9 mouse cellular contexts compared by ENCODE assay signal in the genomic region with DNA sequence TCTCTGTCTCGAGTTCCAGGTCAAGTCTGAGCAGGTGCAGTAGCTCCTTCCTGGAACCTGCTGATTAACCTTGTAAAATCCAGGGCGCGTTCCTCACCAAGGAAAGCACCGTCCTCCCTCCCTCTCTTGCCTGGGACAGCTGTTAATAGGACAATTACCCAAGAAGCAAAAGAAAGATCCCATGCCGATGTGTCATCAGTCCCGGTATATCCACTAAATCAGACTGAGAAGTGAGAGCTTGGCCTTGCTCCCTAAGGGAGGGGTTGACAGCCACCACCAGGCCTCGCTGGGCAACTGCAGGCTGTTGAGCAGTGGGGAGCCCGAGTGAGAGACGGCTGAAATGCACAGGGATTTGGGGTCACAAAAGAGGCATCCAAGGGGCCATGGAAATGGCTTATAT. TPM values are rescaled to one million over a fixed set of nuclear protein-coding genes. Genes with fewer than 3 reads are reported as not detected.
A peak's percentile ranks its signal among the peaks of the same experiment; 100 is the strongest.
DNase-seq lines count a peak whose midpoint lies in the region; ATAC-seq and TF ChIP-seq lines count a peak whose summit lies in the region.
"Had no signal": no experiment of that assay in that cellular context is flagged by ENCODE, and none has a peak within 500 bp of the region (broad histone marks: within the 10 kb centered on the region; RNA-seq: fewer than 3 reads in every experiment).

No protein-coding gene starts in this region.

- intact Hi-C loops in left cerebral cortex, adult 2 months (cut with DNase I), result no loop called here

- 30% methylated on average over 9 of the region's 9 CpGs for WGBS in embryonic facial prominence, embryonic 15.5 days
- 37% methylated on average over 9 of the region's 9 CpGs for WGBS in embryonic facial prominence, embryonic 10.5 days

- 0 out of 2 replicates have a peak overlapping the region, but pooled peaks have one; percentile 45 for H3K27ac ChIP-seq in embryonic facial prominence, embryonic 15.5 days (replicated peaks)
- H3K27ac ChIP-seq in embryonic facial prominence, embryonic 10.5 days (replicated peaks), result no peak overlapping the region
- no peak overlapping the region for H3K27ac ChIP-seq in left cerebral cortex, adult 2 months

- ATAC-seq in embryonic facial prominence, embryonic 15.5 days (ENCODE audit: insufficient number of reproducible peaks, low FRiP score, low TSS enrichment, low read depth), result no peak
- 0 out of 2 replicates have a peak, but pooled peaks have one; percentile 71 for ATAC-seq in megakaryocyte-erythroid progenitor cell, adult 5-6 weeks (replicated peaks; ENCODE audit: low FRiP score, low TSS enrichment, poor library complexity, severe bottlenecking)

- H3K4me1 ChIP-seq in embryonic facial prominence, embryonic 15.5 days, result peaks cover 5% of the 10 kb centered on the region; the same call in 1 of the 2 replicates
- H3K4me1 ChIP-seq in embryonic facial prominence, embryonic 10.5 days, result peaks cover 16% of the 10 kb centered on the region

- TF ChIP-seq CTCF in left cerebral cortex, adult 2 months (IDR thresholded peaks at IDR 0.05), result peak; percentile 21

- no peaks in the 10 kb centered on the region for H3K9me3 ChIP-seq in embryonic facial prominence, embryonic 15.5 days (replicated peaks)
- H3K9me3 ChIP-seq in embryonic facial prominence, embryonic 10.5 days, result no peaks in the 10 kb centered on the region

- H3K4me2 ChIP-seq in embryonic facial prominence, embryonic 15.5 days (replicated peaks), result no peak overlapping the region

- no peak for DNase-seq in embryonic facial prominence, embryonic 10.5 days (ENCODE audit: low spot score)
- DNase-seq in left cerebral cortex, adult 2 months (ENCODE audit: extremely low spot score in 1 of 2, low spot score in 2 of 2), result no peak
- DNase-seq in left cerebral cortex, adult 8-10 months (ENCODE audit: low spot score in 2 of 2), result no peak
- DNase-seq in NIH3T3 (ENCODE audit: low read depth), result peak; percentile 74
- DNase-seq in thymus, postnatal 36 days, result no peak
- no peak for DNase-seq in left cerebral cortex, adult 18-20 months (ENCODE audit: low spot score in 2 of 2)
- DNase-seq: lung, postnatal 36 days had no signal

- no peaks in the 10 kb centered on the region for H3K27me3 ChIP-seq in embryonic facial prominence, embryonic 15.5 days
- no peaks in the 10 kb centered on the region for H3K27me3 ChIP-seq in embryonic facial prominence, embryonic 10.5 days (replicated peaks; ENCODE audit: low read depth, poor library complexity, severe bottlenecking)

- no peak overlapping the region for H3K9ac ChIP-seq in embryonic facial prominence, embryonic 15.5 days

- no peak overlapping the region for H3K4me3 ChIP-seq in embryonic facial prominence, embryonic 15.5 days (replicated peaks)
- no peak overlapping the region for H3K4me3 ChIP-seq in embryonic facial prominence, embryonic 10.5 days
- H3K4me3 ChIP-seq in left cerebral cortex, adult 2 months, result no peak overlapping the region

- no peaks in the 10 kb centered on the region for H3K36me3 ChIP-seq in embryonic facial prominence, embryonic 15.5 days
- no peaks in the 10 kb centered on the region for H3K36me3 ChIP-seq in embryonic facial prominence, embryonic 10.5 days (replicated peaks)

RNA-seq across cellular contexts. Expression of a gene that starts 7.5 kb away (rescaled TPM):
- 71.7 and 76.0 TPM in 2 replicates for polyA plus RNA-seq in embryonic facial prominence, embryonic 15.5 days (2015; fragmentation: Nextera tagmentation; extraction: Ambion mirVana)
- 65.4 and 69.9 TPM in 2 replicates for polyA plus RNA-seq in embryonic facial prominence, embryonic 10.5 days (2016; fragmentation: Nextera tagmentation; extraction: Ambion mirVana)
- total RNA-seq in left cerebral cortex, adult 2 months (2021), result 100 to 1,000 TPM; 281 to 290 TPM
- total RNA-seq in left cerebral cortex, adult 8-10 months (2022), result 100 to 1,000 TPM; 301 to 348 (median 321) TPM
- total RNA-seq in megakaryocyte-erythroid progenitor cell, adult 5-6 weeks (2014; fragmentation: Nextera tagmentation), result 22.2 and 53.3 TPM in 2 replicates
- total RNA-seq in megakaryocyte-erythroid progenitor cell, adult 5-6 weeks (2017), result 27.3 and 47.5 TPM in 2 replicates
- 100 to 1,000 TPM; 292 to 305 TPM for total RNA-seq in left cerebral cortex, adult 18-20 months (2021)

RNA-seq across cellular contexts. Expression of a gene that starts 12.4 kb away (rescaled TPM):
- 191 and 194 TPM in 2 replicates for polyA plus RNA-seq in embryonic facial prominence, embryonic 15.5 days (2015; fragmentation: Nextera tagmentation; extraction: Ambion mirVana)
- polyA plus RNA-seq in embryonic facial prominence, embryonic 10.5 days (2016; fragmentation: Nextera tagmentation; extraction: Ambion mirVana), result 36.2 and 37.4 TPM in 2 replicates
- 1 to 10 TPM; 4.8 to 5.0 TPM for total RNA-seq in left cerebral cortex, adult 2 months (2021)
- 10 to 100 TPM in 1 of 4 experiments, 1 to 10 TPM in 3; 6.4 to 10.7 (median 6.8) TPM for total RNA-seq in left cerebral cortex, adult 8-10 months (2022)
- not detected in 2 replicates for total RNA-seq in megakaryocyte-erythroid progenitor cell, adult 5-6 weeks (2014; fragmentation: Nextera tagmentation)
- 1.0 and 3.2 TPM in 2 replicates for total RNA-seq in megakaryocyte-erythroid progenitor cell, adult 5-6 weeks (2017)
- 1 to 10 TPM; 5.9 to 6.3 TPM for total RNA-seq in left cerebral cortex, adult 18-20 months (2021)

RNA-seq across cellular contexts. Expression of a gene that starts 48.4 kb away (rescaled TPM):
- polyA plus RNA-seq in embryonic facial prominence, embryonic 15.5 days (2015; fragmentation: Nextera tagmentation; extraction: Ambion mirVana), result 93.4 and 102 TPM in 2 replicates
- polyA plus RNA-seq in embryonic facial prominence, embryonic 10.5 days (2016; fragmentation: Nextera tagmentation; extraction: Ambion mirVana), result 201 and 213 TPM in 2 replicates
- total RNA-seq in left cerebral cortex, adult 2 months (2021), result 10 to 100 TPM; 45.5 to 46.5 TPM
- 10 to 100 TPM; 36.5 to 43.3 (median 38.9) TPM for total RNA-seq in left cerebral cortex, adult 8-10 months (2022)
- total RNA-seq in megakaryocyte-erythroid progenitor cell, adult 5-6 weeks (2014; fragmentation: Nextera tagmentation), result 91.7 and 97.1 TPM in 2 replicates
- 120 and 130 TPM in 2 replicates for total RNA-seq in megakaryocyte-erythroid progenitor cell, adult 5-6 weeks (2017)
- total RNA-seq in left cerebral cortex, adult 18-20 months (2021), result 10 to 100 TPM; 40.8 to 43.3 TPM

RNA-seq across cellular contexts. Expression of a gene that starts 59.9 kb away (rescaled TPM):
- 22.4 and 23.8 TPM in 2 replicates for polyA plus RNA-seq in embryonic facial prominence, embryonic 15.5 days (2015; fragmentation: Nextera tagmentation; extraction: Ambion mirVana)
- polyA plus RNA-seq in embryonic facial prominence, embryonic 10.5 days (2016; fragmentation: Nextera tagmentation; extraction: Ambion mirVana), result 22.4 and 25.5 TPM in 2 replicates
- total RNA-seq in left cerebral cortex, adult 2 months (2021), result 10 to 100 TPM; 49.7 to 52.2 TPM
- total RNA-seq in left cerebral cortex, adult 8-10 months (2022), result 10 to 100 TPM; 38.4 to 49.2 (median 44.4) TPM
- total RNA-seq in megakaryocyte-erythroid progenitor cell, adult 5-6 weeks (2014; fragmentation: Nextera tagmentation), result 13.4 and 26.0 TPM in 2 replicates
- 7.4 and 9.7 TPM in 2 replicates for total RNA-seq in megakaryocyte-erythroid progenitor cell, adult 5-6 weeks (2017)
- 10 to 100 TPM; 48.8 to 48.9 TPM for total RNA-seq in left cerebral cortex, adult 18-20 months (2021)

Comparison
In these comparisons a context has a peak if more than half of its experiments do, and no peak if none do; other contexts are left out.
1. RNA of a gene that starts 7.5 kb away (total RNA-seq): 301 to 348 TPM in left cerebral cortex, adult 8-10 months, 292 to 305 TPM in left cerebral cortex, adult 18-20 months and 281 to 290 TPM in left cerebral cortex, adult 2 months; 22.2 to 53.3 TPM in megakaryocyte-erythroid progenitor cell, adult 5-6 weeks; every median in the first group is over 4 times any median in the second.